Mouse (Mus musculus): ENCODE measurements around the gene Gtpbp2. TPM values are rescaled to one million over a fixed set of nuclear protein-coding genes. Genes with fewer than 3 reads are reported as not detected.

Gene Gtpbp2
- total RNA-seq, 2 experiments from 2014 or later: 89.4 to 135 TPM

GRCm38 (mm10) chr17:46182273-46182672 is 21.4 kb downstream of the Gtpbp2 start:
- DNase-seq (ENCODE audit: low spot score in 2 of 2): no peak
- intact Hi-C loops (cut with DNase I): loop anchor here (5.0 kb wide), 1 partner anchor 40 kb away; no protein-coding TSS in a partner anchor

DNA sequence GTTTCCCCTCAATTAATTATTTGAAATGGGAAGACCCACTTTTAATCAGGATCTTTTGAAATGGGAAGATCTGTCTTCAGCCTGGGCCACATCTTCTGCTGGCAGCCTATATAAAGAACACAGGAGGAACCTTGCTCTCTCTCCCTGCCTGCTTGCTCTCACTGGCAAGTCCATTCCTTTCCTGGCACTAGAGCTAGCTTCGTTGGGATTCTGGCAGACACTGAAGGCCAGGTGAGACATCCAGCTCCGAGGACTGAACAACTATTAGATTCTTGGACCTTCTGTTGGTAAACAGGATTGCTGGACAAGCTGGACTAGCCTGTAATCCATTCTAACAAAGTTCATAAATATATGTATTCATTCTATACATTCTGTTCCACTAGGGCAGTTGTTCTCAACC is 28.0 kb downstream of the Gtpbp2 start:
- no peak for DNase-seq (ENCODE audit: low spot score in 2 of 2)
- intact Hi-C loops (cut with DNase I): no loop called here

GRCm38 (mm10) chr17:46201151-46201550 is 40.3 kb downstream of the Gtpbp2 start:
- intact Hi-C loops (cut with DNase I): no loop called here
- no peak for DNase-seq (ENCODE audit: low spot score in 2 of 2)

GRCm38 (mm10) chr17:46202421-46203071 is 41.7 kb downstream of the Gtpbp2 start, which contains the start of the genes Polh and Xpo5:
TSS of gene Polh (minus strand) at chr17:46202645.
TSS of gene Xpo5 (plus strand) at chr17:46202782.
- intact Hi-C loops (cut with DNase I): no loop called here
- DNase-seq (ENCODE audit: low spot score in 2 of 2): peak; percentile 91 to 95

- intact Hi-C loops (cut with DNase I): no loop called here
- DNase-seq (ENCODE audit: low spot score in 2 of 2): no peak
Observed at GRCm38 (mm10) chr17:46203078-46203477, 42.2 kb downstream of the Gtpbp2 start.

DNA sequence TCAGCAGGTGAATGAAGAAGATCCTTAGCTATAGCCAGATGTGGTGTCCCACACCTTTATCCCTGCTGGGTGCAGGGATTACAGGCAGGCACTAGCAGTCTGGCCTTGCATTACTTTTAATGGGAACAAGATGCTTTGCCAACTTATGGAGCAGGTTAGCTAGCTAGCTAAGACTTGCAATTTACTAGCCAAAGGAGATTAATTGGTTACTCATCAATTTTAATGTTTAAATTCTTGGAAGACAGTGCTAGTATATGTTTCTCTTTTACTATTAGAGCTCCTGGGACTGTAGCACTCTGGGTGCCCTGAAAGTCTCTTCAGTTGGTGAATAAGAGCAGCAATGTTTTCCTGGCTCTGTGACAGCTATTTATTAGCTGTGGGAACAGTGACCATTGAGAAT is 45.8 kb downstream of the Gtpbp2 start:
- DNase-seq (ENCODE audit: low spot score in 2 of 2): no peak
- intact Hi-C loops (cut with DNase I): no loop called here

DNA sequence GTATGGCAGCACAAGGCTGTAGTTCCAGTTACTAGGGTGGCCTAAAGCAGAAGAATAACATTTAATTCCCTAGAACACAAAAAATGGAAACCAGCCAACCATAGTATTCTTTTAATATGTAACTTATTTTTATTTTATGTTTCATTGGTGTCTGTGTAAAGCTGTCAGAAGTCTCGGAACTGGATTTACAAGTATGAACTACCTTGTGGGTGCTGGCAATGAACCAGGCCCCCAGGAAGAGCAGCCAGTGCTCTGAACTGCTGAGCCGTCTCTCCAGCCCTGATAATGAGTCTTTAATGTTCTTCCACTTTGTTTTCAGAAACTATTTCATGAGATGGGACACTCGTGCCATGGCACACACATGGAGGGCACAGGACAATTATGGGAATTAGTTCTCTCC is 49.7 kb downstream of the Gtpbp2 start:
- intact Hi-C loops (cut with DNase I): no loop called here
- no peak for DNase-seq (ENCODE audit: low spot score in 2 of 2)

Other genes with a start within 250 kb of the Gtpbp2 start
- gene Vegfa, start 128.7 kb upstream of the Gtpbp2 start, total RNA-seq (2021): 100 to 1,000 TPM in 1 of 2 experiments, 10 to 100 TPM in 1; 70.0 to 117 TPM
- 10 to 100 TPM; 84.1 to 88.9 TPM for gene Mrps18a, start 50.0 kb upstream of the Gtpbp2 start, total RNA-seq (2021)
- gene Rsph9, start 16.8 kb upstream of the Gtpbp2 start, total RNA-seq (2021): 10 to 100 TPM; 17.7 to 19.5 TPM
- gene Mad2l1bp, start 7.5 kb upstream of the Gtpbp2 start, total RNA-seq (2021): 10 to 100 TPM; 11.4 to 15.5 TPM
- gene Polh, start 41.6 kb downstream of the Gtpbp2 start, total RNA-seq (2021): 1 to 10 TPM; 6.3 to 7.1 TPM
- gene Xpo5, start 41.8 kb downstream of the Gtpbp2 start, total RNA-seq (2021): 10 to 100 TPM; 39.3 to 42.9 TPM
- 10 to 100 TPM; 36.3 to 38.8 TPM for gene Polr1c, start 87.0 kb downstream of the Gtpbp2 start, total RNA-seq (2021)
- gene Yipf3, start 87.0 kb downstream of the Gtpbp2 start, total RNA-seq (2021): 10 to 100 TPM; 84.6 to 85.6 TPM
- gene Lrrc73, start 92.5 kb downstream of the Gtpbp2 start, total RNA-seq (2021): 10 to 100 TPM; 63.1 to 73.6 TPM
- 10 to 100 TPM; 35.9 to 48.4 TPM for gene Tjap1, start 122.0 kb downstream of the Gtpbp2 start, total RNA-seq (2021)
- gene Dlk2, start 136.4 kb downstream of the Gtpbp2 start, total RNA-seq (2021): 10 to 100 TPM; 50.7 to 71.8 TPM
- 10 to 100 TPM in 1 of 2 experiments, 1 to 10 TPM in 1; 8.1 to 11.9 TPM for gene Abcc10, start 167.3 kb downstream of the Gtpbp2 start, total RNA-seq (2021)
- gene Zfp318, start 222.7 kb downstream of the Gtpbp2 start, total RNA-seq (2021): 10 to 100 TPM; 54.1 to 64.3 TPM

Measured in left cerebral cortex, postnatal 36 days (tissue).